Mouse (Mus musculus): ENCODE results near the gene Prkag1. TPM values are rescaled to one million over a fixed set of nuclear protein-coding genes. Genes with fewer than 3 reads are reported as not detected.

Gene Prkag1
- polyA plus RNA-seq, 1 experiment from 2014 or later, result 72.1 TPM

DNA sequence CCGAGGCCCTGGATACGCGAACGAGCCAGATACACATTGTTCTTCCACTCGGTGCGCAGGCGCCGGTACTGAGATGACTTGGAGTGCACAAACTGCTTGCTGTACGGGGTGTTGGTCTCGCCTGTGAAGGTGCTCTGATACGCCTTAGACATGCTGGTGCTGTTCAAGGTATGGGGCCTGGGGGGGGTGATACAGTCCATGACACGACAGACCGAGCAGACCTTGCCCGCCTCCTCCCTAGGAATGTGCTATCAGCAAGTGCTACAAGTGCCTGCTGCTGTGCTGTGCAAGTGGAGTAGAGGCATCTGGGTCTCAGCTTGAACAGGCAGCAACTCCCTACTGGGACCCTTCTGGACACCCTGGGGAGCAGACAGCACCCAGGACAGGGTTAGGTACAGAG, 4.0 kb upstream of the Prkag1 start:
- H3K9ac ChIP-seq (ENCODE audit: low read depth, low read length), result no peak overlapping the region
- 0 out of 2 replicates have a peak overlapping the region, but pooled peaks have one; percentile 15 for H3K27ac ChIP-seq (ENCODE audit: low read depth, low read length)
- H3K4me1 ChIP-seq (ENCODE audit: control insufficient read depth, insufficient read depth, low read length), result peaks cover 22% of the 10 kb centered on the region
- H3K9me3 ChIP-seq (replicated peaks; ENCODE audit: control insufficient read depth, low read length), result no peaks in the 10 kb centered on the region
- H3K36me3 ChIP-seq (ENCODE audit: control insufficient read depth, insufficient read depth, low read length), result peaks cover 53% of the 10 kb centered on the region
- ATAC-seq (replicated peaks; ENCODE audit: insufficient number of reproducible peaks, low FRiP score, low TSS enrichment), result no peak
- H3K4me3 ChIP-seq (ENCODE audit: low read depth, low read length), result no peak overlapping the region
- H3K4me2 ChIP-seq, result no peak overlapping the region
- whole genome bisulfite sequencing (ENCODE audit: insufficient replicate concordance), result 77% methylated on average over 14 of the region's 14 CpGs
- no peaks in the 10 kb centered on the region for H3K27me3 ChIP-seq (ENCODE audit: control insufficient read depth, insufficient read depth, low read length)

DNA sequence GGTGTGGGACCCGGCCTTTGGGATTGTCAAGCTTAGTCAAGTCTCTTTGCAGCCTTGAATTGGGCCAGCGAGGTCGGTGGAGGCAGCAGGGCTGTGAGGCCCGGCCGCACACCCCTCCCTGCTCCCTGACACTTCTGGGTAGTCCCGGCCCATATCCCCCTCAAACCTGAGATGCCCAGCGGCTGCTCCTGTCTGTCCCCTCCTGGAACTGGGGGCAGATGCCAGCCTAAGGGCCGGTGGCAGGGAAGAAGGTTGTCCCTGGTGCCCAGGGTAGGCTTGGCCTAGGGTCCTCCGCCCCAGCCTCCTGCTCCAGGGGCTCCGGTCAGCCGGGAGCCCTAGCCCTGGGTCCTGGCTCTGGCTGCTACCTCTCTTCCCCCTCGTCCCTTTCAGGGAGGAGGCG, 2.7 kb upstream of the Prkag1 start:
- Histone ChIP-seq H3K27me3 (ENCODE audit: control insufficient read depth, insufficient read depth, low read length) (no peaks in the 10 kb centered on the region), H3K4me2 (no peak overlapping the region), H3K9me3 (replicated peaks; ENCODE audit: control insufficient read depth, low read length) (no peaks in the 10 kb centered on the region), H3K27ac (ENCODE audit: low read depth, low read length) (no peak overlapping the region), H3K36me3 (ENCODE audit: control insufficient read depth, insufficient read depth, low read length) (peaks cover 46% of the 10 kb centered on the region), H3K9ac (ENCODE audit: low read depth, low read length) (no peak overlapping the region), H3K4me1 (ENCODE audit: control insufficient read depth, insufficient read depth, low read length) (peaks cover 27% of the 10 kb centered on the region), H3K4me3 (ENCODE audit: low read depth, low read length) (no peak overlapping the region)
- ATAC-seq (replicated peaks; ENCODE audit: insufficient number of reproducible peaks, low FRiP score, low TSS enrichment), result no peak
- 87% methylated on average over 13 of the region's 13 CpGs for WGBS (ENCODE audit: insufficient replicate concordance)

DNA sequence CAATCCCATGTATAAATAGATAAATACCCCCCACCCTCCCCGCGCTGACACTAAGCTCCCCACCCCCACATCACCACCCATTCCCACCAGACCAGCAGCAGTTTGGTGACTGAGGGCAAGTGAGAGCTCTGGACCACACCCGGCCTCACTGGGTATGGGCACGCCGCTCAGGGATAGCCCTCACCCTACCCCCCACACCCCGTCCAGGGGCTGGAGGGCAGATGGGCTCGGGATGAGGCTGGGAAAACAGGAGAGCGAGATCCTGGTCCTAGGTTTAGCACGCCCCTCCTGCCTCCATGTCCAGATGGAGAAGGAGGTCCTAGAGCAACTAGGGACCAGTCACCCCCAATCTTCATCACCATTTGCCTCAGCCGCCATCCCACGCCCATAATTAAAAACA, 2.0 kb upstream of the Prkag1 start:
- no peak overlapping the region for H3K27ac ChIP-seq (ENCODE audit: low read depth, low read length)
- WGBS (ENCODE audit: insufficient replicate concordance), result 82% methylated on average over 11 of the region's 11 CpGs
- no peak overlapping the region for H3K4me2 ChIP-seq
- ATAC-seq (replicated peaks; ENCODE audit: insufficient number of reproducible peaks, low FRiP score, low TSS enrichment), result no peak
- H3K4me1 ChIP-seq (ENCODE audit: control insufficient read depth, insufficient read depth, low read length), result peaks cover 27% of the 10 kb centered on the region
- H3K27me3 ChIP-seq (ENCODE audit: control insufficient read depth, insufficient read depth, low read length), result no peaks in the 10 kb centered on the region
- no peaks in the 10 kb centered on the region for H3K9me3 ChIP-seq (replicated peaks; ENCODE audit: control insufficient read depth, low read length)
- H3K4me3 ChIP-seq (ENCODE audit: low read depth, low read length), result no peak overlapping the region
- no peak overlapping the region for H3K9ac ChIP-seq (ENCODE audit: low read depth, low read length)
- peaks cover 41% of the 10 kb centered on the region for H3K36me3 ChIP-seq (ENCODE audit: control insufficient read depth, insufficient read depth, low read length)

DNA sequence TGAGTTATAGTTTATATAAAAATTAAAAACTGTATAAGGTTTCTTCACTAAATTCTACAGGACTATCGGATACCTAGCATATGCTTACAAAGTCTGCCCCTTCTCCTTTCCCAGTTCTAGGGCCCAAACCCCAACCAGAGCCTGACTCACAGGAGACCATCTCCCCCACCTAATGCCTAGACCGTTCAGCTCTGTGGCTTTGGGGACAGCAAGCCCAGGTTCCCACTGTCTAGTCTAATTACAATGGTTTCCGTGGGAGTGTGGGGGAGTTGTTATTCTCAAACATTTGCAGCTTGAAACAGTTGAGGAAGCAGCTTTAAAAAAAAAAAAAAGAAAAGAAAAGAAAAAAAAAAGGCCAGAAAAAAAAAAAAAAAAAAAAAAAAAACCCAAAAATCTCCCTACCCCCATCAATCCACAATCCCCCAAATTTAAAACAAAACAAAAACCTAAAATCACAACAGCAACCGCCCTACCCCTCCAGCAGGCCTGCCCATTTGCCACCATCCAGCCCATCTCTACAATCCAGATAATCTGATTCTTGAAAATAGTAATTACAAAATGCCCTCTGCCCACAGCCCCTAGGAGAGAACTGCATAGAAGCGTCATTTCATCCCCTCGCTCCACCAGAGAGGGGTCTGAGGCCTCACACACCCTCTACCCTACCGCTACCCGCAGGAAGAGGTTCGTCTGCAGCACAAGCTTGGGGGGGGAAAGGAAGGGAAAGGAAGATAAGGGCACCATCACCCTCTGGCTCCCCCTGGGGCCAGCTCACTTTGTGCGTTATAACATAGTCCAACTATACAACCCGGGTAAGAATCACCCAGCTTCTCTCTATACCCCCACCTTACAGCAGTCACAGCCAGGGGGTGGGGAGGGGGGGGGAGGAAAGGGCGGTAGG, 1.1 kb upstream of the Prkag1 start:
- Histone ChIP-seq H3K27ac (ENCODE audit: low read depth, low read length) (peak overlapping the region; percentile 99), H3K36me3 (ENCODE audit: control insufficient read depth, insufficient read depth, low read length) (peaks cover 41% of the 10 kb centered on the region), H3K27me3 (ENCODE audit: control insufficient read depth, insufficient read depth, low read length) (no peaks in the 10 kb centered on the region), H3K9ac (ENCODE audit: low read depth, low read length) (peak overlapping the region; percentile 24; the same call in 1 of the 2 replicates), H3K4me1 (ENCODE audit: control insufficient read depth, insufficient read depth, low read length) (peaks cover 33% of the 10 kb centered on the region), H3K9me3 (replicated peaks; ENCODE audit: control insufficient read depth, low read length) (no peaks in the 10 kb centered on the region), H3K4me2 (peak overlapping the region; percentile 70), H3K4me3 (ENCODE audit: low read depth, low read length) (no peak overlapping the region)
- 42% methylated on average over 12 of the region's 12 CpGs for WGBS (ENCODE audit: insufficient replicate concordance)
- 0 out of 2 replicates have a peak, but pooled peaks have one; percentile 7 for ATAC-seq (replicated peaks; ENCODE audit: insufficient number of reproducible peaks, low FRiP score, low TSS enrichment)

DNA sequence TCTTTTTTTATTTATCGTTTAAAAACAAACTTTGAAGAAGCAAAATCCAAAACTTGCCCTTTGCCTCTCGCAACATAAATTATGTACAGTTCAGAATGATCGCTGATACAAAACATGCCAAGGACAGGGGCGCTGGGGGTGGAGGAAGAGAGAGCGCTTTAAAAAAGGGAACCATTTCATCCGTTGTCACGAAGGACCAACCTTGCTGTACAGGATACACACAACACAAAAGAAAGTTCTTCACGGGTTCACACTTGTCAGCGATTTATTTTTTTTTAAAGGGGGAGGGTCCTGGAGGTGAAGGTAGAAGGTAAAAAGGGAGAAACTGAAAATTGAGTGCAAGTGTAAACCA, 339 bp upstream of the Prkag1 start:
- no peaks in the 10 kb centered on the region for H3K9me3 ChIP-seq (replicated peaks; ENCODE audit: control insufficient read depth, low read length)
- H3K27ac ChIP-seq (ENCODE audit: low read depth, low read length), result peak overlapping the region; percentile 99
- peak overlapping the region; percentile 70 for H3K4me2 ChIP-seq
- peak overlapping the region; percentile 90 for H3K4me3 ChIP-seq (ENCODE audit: low read depth, low read length)
- no peaks in the 10 kb centered on the region for H3K27me3 ChIP-seq (ENCODE audit: control insufficient read depth, insufficient read depth, low read length)
- peaks cover 33% of the 10 kb centered on the region for H3K36me3 ChIP-seq (ENCODE audit: control insufficient read depth, insufficient read depth, low read length)
- ATAC-seq (replicated peaks; ENCODE audit: insufficient number of reproducible peaks, low FRiP score, low TSS enrichment), result no peak
- H3K4me1 ChIP-seq (ENCODE audit: control insufficient read depth, insufficient read depth, low read length), result peaks cover 40% of the 10 kb centered on the region
- WGBS (ENCODE audit: insufficient replicate concordance), result 18% methylated on average over 9 of the region's 9 CpGs
- H3K9ac ChIP-seq (ENCODE audit: low read depth, low read length), result peak overlapping the region; percentile 96

DNA sequence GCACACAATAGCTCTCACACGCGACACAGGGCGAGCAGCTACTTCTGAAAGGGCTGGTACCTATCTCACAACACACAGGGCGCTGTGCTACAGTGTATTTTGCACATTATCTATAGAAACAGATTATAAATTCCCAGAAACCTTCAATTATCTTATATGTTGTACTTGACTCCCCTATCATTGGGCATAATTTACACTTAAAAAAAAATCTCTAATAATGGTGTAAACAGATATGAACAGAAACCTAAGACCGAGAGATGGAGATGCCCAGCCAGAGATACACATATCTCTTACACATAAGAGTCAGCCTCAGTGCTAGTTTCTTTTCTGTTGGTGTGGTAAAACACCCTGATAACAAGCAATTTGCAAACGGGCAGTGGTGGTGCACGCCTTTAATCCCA, 3.7 kb downstream of the Prkag1 start:
- H3K27me3 ChIP-seq (ENCODE audit: control insufficient read depth, insufficient read depth, low read length), result no peaks in the 10 kb centered on the region
- no peak overlapping the region; the same call in 1 of the 2 replicates for H3K4me2 ChIP-seq
- H3K4me3 ChIP-seq (ENCODE audit: low read depth, low read length), result no peak overlapping the region
- ATAC-seq (replicated peaks; ENCODE audit: insufficient number of reproducible peaks, low FRiP score, low TSS enrichment), result no peak
- 62% methylated on average over 7 of the region's 7 CpGs for WGBS (ENCODE audit: insufficient replicate concordance)
- H3K27ac ChIP-seq (ENCODE audit: low read depth, low read length), result 0 out of 2 replicates have a peak overlapping the region, but pooled peaks have one; percentile 7
- H3K36me3 ChIP-seq (ENCODE audit: control insufficient read depth, insufficient read depth, low read length), result peaks cover 13% of the 10 kb centered on the region; the same call in 1 of the 2 replicates
- H3K9ac ChIP-seq (ENCODE audit: low read depth, low read length), result no peak overlapping the region
- H3K9me3 ChIP-seq (replicated peaks; ENCODE audit: control insufficient read depth, low read length), result no peaks in the 10 kb centered on the region
- peaks cover 26% of the 10 kb centered on the region for H3K4me1 ChIP-seq (ENCODE audit: control insufficient read depth, insufficient read depth, low read length)

DNA sequence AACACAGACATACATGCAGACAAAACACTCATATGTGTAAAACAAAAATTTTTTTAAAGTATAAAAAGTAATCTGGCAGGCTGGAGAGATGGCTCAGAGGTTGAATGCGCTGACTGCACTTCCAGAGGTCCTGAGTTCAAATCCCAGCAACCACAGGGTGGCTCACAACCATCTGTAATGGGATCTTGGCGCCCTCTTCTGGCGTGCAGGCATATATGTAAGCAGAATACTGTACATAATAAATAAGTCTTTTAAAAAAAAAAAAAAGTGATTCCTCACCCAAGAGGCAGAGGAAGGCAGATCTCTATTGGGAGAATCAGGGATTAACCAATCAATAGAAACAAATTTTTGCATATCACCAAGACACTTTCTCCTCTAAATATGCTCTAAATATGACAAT, 7.9 kb downstream of the Prkag1 start:
- WGBS (ENCODE audit: insufficient replicate concordance), result 56% methylated on average over 3 of the region's 3 CpGs
- no peak overlapping the region for H3K27ac ChIP-seq (ENCODE audit: low read depth, low read length)
- no peak overlapping the region for H3K4me2 ChIP-seq

DNA sequence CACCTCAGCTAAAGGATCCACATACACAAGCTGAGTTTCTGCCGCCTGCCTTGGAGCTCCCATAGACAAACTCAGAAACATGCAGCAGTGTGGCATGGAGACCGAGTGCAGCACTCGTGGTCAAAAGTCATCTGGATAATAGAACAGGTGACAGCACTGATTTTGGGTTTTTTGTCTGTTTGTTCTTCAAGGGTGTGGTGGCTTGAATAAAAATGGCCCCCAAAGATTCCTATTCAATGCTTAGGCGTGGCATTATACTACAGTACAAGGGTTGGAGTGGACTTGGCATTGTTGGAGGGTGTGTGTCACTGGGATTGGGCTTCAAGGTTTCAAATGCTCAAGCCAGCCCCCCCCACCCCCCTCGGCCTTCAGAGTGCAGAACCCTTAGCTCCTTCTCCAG, 9.2 kb downstream of the Prkag1 start:
- WGBS (ENCODE audit: insufficient replicate concordance), result 93% methylated on average over 5 of the region's 5 CpGs
- Histone ChIP-seq H3K4me2 (no peak overlapping the region), H3K36me3 (ENCODE audit: control insufficient read depth, insufficient read depth, low read length) (peaks cover 11% of the 10 kb centered on the region; the same call in 1 of the 2 replicates), H3K27ac (ENCODE audit: low read depth, low read length) (no peak overlapping the region), H3K4me3 (ENCODE audit: low read depth, low read length) (no peak overlapping the region), H3K4me1 (ENCODE audit: control insufficient read depth, insufficient read depth, low read length) (peaks cover 11% of the 10 kb centered on the region), H3K27me3 (ENCODE audit: control insufficient read depth, insufficient read depth, low read length) (no peaks in the 10 kb centered on the region), H3K9me3 (replicated peaks; ENCODE audit: control insufficient read depth, low read length) (no peaks in the 10 kb centered on the region), H3K9ac (ENCODE audit: low read depth, low read length) (no peak overlapping the region)
- no peak for ATAC-seq (replicated peaks; ENCODE audit: insufficient number of reproducible peaks, low FRiP score, low TSS enrichment)

More for the DNA sequence above, 7.9 kb downstream of the Prkag1 start:
- peaks cover 13% of the 10 kb centered on the region for H3K36me3 ChIP-seq (ENCODE audit: control insufficient read depth, insufficient read depth, low read length)
- H3K9me3 ChIP-seq (replicated peaks; ENCODE audit: control insufficient read depth, low read length), result no peaks in the 10 kb centered on the region
- H3K4me3 ChIP-seq (ENCODE audit: low read depth, low read length), result no peak overlapping the region
- no peaks in the 10 kb centered on the region for H3K27me3 ChIP-seq (ENCODE audit: control insufficient read depth, insufficient read depth, low read length)
- H3K9ac ChIP-seq (ENCODE audit: low read depth, low read length), result no peak overlapping the region
- H3K4me1 ChIP-seq (ENCODE audit: control insufficient read depth, insufficient read depth, low read length), result peaks cover 21% of the 10 kb centered on the region
- no peak for ATAC-seq (replicated peaks; ENCODE audit: insufficient number of reproducible peaks, low FRiP score, low TSS enrichment)
